Mouse (Mus musculus) MEL (cell line): ENCODE results near the gene Mtf2. TPM values are rescaled to one million over a fixed set of nuclear protein-coding genes. Genes with fewer than 3 reads are reported as not detected.

ENCODE experiments used
- DNase-seq: peaks from one replicate; pipeline ENCODE4 v3.0.0; 2011; ENCODE audit warnings: low read depth, low spot score
- H3K27ac ChIP-seq: 2 replicates; pipeline ENCODE4 v1.5.1; 2012; ENCODE audit warnings: low read depth, mild to moderate bottlenecking, control low read depth, low read length, moderate library complexity; ENCODE audit not compliant: control insufficient read depth
- H3K27me3 ChIP-seq, 2 experiments: fragments of 150-350 bp in 1 of 2; sonication (generic) in 1 of 2; 2 replicates each; pipeline ENCODE4 v1.6.1; 2012; ENCODE audit warnings: low read length in 2 of 2, mild to moderate bottlenecking in 2 of 2, improper control_type of control experiment in 1 of 2, moderate library complexity in 1 of 2; ENCODE audit not compliant: insufficient read depth in 2 of 2, control insufficient read depth in 1 of 2
- H3K36me3 ChIP-seq, 2 experiments: 2 replicates each; pipeline ENCODE4 v1.6.1; 2012 to 2014; ENCODE audit warnings: low read length in 2 of 2, improper control_type of control experiment in 1 of 2, inconsistent platforms in 1 of 2, mild to moderate bottlenecking in 1 of 2; ENCODE audit not compliant: insufficient read depth in 2 of 2, control insufficient read depth in 1 of 2
- H3K4me1 ChIP-seq, 2 experiments: fragments of 150-350 bp in 1 of 2; sonication (generic) in 1 of 2; 2 replicates each; pipeline ENCODE4 v1.6.1; 2012; ENCODE audit warnings: low read length in 2 of 2, improper control_type of control experiment in 1 of 2, mild to moderate bottlenecking in 1 of 2; ENCODE audit not compliant: insufficient read depth in 2 of 2, control insufficient read depth in 1 of 2
- H3K4me3 ChIP-seq, 2 experiments: fragments of 150-350 bp in 1 of 2; sonication (generic) in 1 of 2; 2 replicates each; pipeline ENCODE4 v1.5.1; 2012; ENCODE audit warnings: low read depth in 2 of 2, low read length in 2 of 2, mild to moderate bottlenecking in 2 of 2, moderate library complexity in 2 of 2, control low read depth in 1 of 2, improper control_type of control experiment in 1 of 2; ENCODE audit not compliant: control insufficient read depth in 1 of 2, insufficient read depth in 1 of 2
- H3K79me2 ChIP-seq: 2 replicates; pipeline ENCODE4 v1.6.1; 2012; ENCODE audit warnings: mild to moderate bottlenecking, low read length, moderate library complexity; ENCODE audit not compliant: control insufficient read depth, poor library complexity, insufficient read depth
- H3K9ac ChIP-seq: 2 replicates; pipeline ENCODE4 v1.6.1; 2012; ENCODE audit warnings: low read depth, mild to moderate bottlenecking, control low read depth, low read length, moderate library complexity; ENCODE audit not compliant: control insufficient read depth, poor library complexity, severe bottlenecking
- H3K9me3 ChIP-seq: fragments of 150-350 bp; sonication (generic); replicated peaks from 2 replicates; pipeline ENCODE4 v1.6.1; 2012; ENCODE audit warnings: mild to moderate bottlenecking, low read length, improper control_type of control experiment, moderate library complexity; ENCODE audit not compliant: insufficient read depth
- CHD2 ChIP-seq: IDR thresholded peaks from 2 replicates; pipeline ENCODE4 v1.6.1; 2011; ENCODE audit warnings: low read length, improper control_type of control experiment
- ETS1 ChIP-seq: IDR thresholded peaks from 2 replicates; pipeline ENCODE4 v1.6.1; 2012; ENCODE audit warnings: low read depth, mild to moderate bottlenecking, inconsistent platforms, low read length, improper control_type of control experiment, moderate library complexity
- HCFC1 ChIP-seq: IDR thresholded peaks from 2 replicates; pipeline ENCODE4 v1.6.1; 2012; ENCODE audit warnings: low read depth, mild to moderate bottlenecking, inconsistent platforms, low read length, improper control_type of control experiment, moderate library complexity
- JUND ChIP-seq: IDR thresholded peaks from 2 replicates; pipeline ENCODE4 v1.6.1; 2011; ENCODE audit warnings: low read depth, mild to moderate bottlenecking, improper control_type of control experiment, low read length
- KAT2A ChIP-seq: conservative IDR thresholded peaks from 2 replicates; pipeline ENCODE4 v1.6.1; 2012; ENCODE audit warnings: low read depth, low read length, improper control_type of control experiment, inconsistent platforms
- MAX ChIP-seq: IDR thresholded peaks from 2 replicates; pipeline ENCODE4 v1.6.1; 2011; ENCODE audit warnings: low read length, improper control_type of control experiment
- MEF2A ChIP-seq: IDR thresholded peaks from 2 replicates; pipeline ENCODE4 v1.6.1; 2014; ENCODE audit warnings: low read depth, mild to moderate bottlenecking, inconsistent platforms, low read length, improper control_type of control experiment; ENCODE audit not compliant: poor library complexity, insufficient replicate concordance, severe bottlenecking; ENCODE audit errors: extremely low read depth
- MXI1 ChIP-seq: IDR thresholded peaks from 2 replicates; pipeline ENCODE4 v1.6.1; 2011; ENCODE audit warnings: mild to moderate bottlenecking, low read depth, low read length, improper control_type of control experiment
- MYB ChIP-seq: IDR thresholded peaks from 2 replicates; pipeline ENCODE4 v1.6.1; 2011; ENCODE audit warnings: mild to moderate bottlenecking, low read depth, low read length, improper control_type of control experiment
- MYC ChIP-seq: IDR thresholded peaks from 2 replicates; pipeline ENCODE4 v1.6.1; 2011; ENCODE audit warnings: low read depth, mild to moderate bottlenecking, low read length, improper control_type of control experiment, moderate library complexity
- NRF1 ChIP-seq: IDR thresholded peaks from 2 replicates; pipeline ENCODE4 v1.6.1; 2014; ENCODE audit warnings: low read depth, mild to moderate bottlenecking, inconsistent platforms, low read length, improper control_type of control experiment, moderate library complexity; ENCODE audit not compliant: poor library complexity, insufficient read depth, severe bottlenecking
- RAD21 ChIP-seq: IDR thresholded peaks from 2 replicates; pipeline ENCODE4 v1.6.1; 2011; ENCODE audit warnings: mild to moderate bottlenecking, low read depth, low read length, improper control_type of control experiment
- RCOR1 ChIP-seq: IDR thresholded peaks from 2 replicates; pipeline ENCODE4 v1.6.1; 2012; ENCODE audit warnings: low read depth, mild to moderate bottlenecking, inconsistent platforms, low read length, improper control_type of control experiment
- SIN3A ChIP-seq: IDR thresholded peaks from 2 replicates; pipeline ENCODE4 v1.6.1; 2012; ENCODE audit warnings: low read length, improper control_type of control experiment, inconsistent platforms
- SMC3 ChIP-seq: IDR thresholded peaks from 2 replicates; pipeline ENCODE4 v1.6.1; 2011; ENCODE audit warnings: low read depth, low read length, improper control_type of control experiment
- TCF12 ChIP-seq: IDR thresholded peaks from 2 replicates; pipeline ENCODE4 v1.6.1; 2014; ENCODE audit warnings: low read depth, mild to moderate bottlenecking, inconsistent platforms, low read length, improper control_type of control experiment, moderate library complexity
- UBTF ChIP-seq: IDR thresholded peaks from 2 replicates; pipeline ENCODE4 v1.6.1; 2012; ENCODE audit warnings: low read depth, mild to moderate bottlenecking, inconsistent platforms, low read length, improper control_type of control experiment, moderate library complexity, borderline replicate concordance; ENCODE audit not compliant: insufficient read depth
- USF1 ChIP-seq: IDR thresholded peaks from 2 replicates; pipeline ENCODE4 v1.6.1; 2014; ENCODE audit warnings: low read depth, mild to moderate bottlenecking, inconsistent platforms, low read length, improper control_type of control experiment, moderate library complexity
- ZC3H11A ChIP-seq: IDR thresholded peaks from 2 replicates; pipeline ENCODE4 v1.6.1; 2012; ENCODE audit warnings: low read depth, mild to moderate bottlenecking, inconsistent platforms, low read length, improper control_type of control experiment
- polyA plus RNA-seq, 2 experiments: library from polyadenylated mRNA; stranded (reverse) in 1 of 2; unstranded in 1 of 2; fragments of >175 nt in 1 of 2; fragments of >200 nt in 1 of 2; gene quantifications; 2 replicates each; pipeline versions ENCODE4 v1.2.1 to v1.2.4; 2012; ENCODE audit warnings: low replicate concordance in 2 of 2, low read depth in 1 of 2; ENCODE audit not compliant: insufficient read length in 2 of 2, insufficient read depth in 1 of 2, missing spikeins in 1 of 2
- total RNA-seq: library from RNA; depleted of rRNA; stranded (reverse); fragments of 300-350 nt; gene quantifications from 2 replicates; pipeline ENCODE4 v1.2.3, GENCODE M21; 2012

The Mtf2 gene
- total and polyA plus RNA-seq, 3 experiments = 69.9 to 263 (median 99.7) TPM

DNA sequence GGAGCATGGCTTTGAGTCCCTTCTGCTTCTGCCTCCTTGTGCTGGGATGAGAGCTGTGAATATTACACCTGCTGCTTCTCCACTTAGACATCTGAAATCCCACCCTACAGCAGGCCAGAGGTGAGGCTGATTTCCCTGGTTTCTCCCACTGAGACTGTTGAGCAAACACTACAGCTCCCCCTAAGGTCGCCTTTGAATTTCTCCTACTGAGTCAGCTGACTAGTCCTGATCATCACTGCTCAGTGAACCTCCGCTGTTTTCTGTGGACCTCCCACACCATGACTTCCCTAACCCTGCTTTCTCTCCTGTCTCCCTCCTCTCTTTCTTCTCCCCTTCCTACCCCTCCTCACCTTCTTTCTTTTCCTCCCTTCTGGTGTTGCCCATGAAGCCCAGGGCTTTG, 46.1 kb upstream of the Mtf2 start (continued):
- TF ChIP-seq SIN3A (no peak), ETS1 (no peak), RCOR1 (no peak), MAX (no peak), MEF2A (no peak), JUND (no peak), MYC (no peak), NRF1 (no peak), USF1 (peak; percentile 64), ZC3H11A (no peak), CHD2 (no peak), TCF12 (no peak)

DNA sequence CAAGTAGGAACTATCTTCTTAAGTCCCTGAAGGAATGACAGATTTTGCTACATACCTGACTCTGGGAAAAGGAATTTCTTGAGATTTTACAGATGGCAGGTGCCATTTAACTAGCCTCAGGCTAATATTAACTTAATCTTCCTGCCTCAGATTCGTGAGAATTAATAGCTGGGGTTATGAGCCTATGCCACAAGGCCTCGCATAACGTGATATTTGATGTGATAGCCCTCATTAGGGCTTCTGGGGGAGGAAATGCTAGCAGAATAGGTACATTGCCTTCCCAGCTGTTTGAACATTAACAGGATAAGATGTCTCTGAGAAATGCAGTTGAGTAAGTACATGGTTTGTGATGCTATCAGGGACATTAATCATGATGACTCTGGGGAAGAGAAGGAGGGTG, 44.1 kb upstream of the Mtf2 start:
- Histone ChIP-seq H3K4me1 (no peaks in the 10 kb centered on the region), H3K36me3 (peaks cover 0 to 2% of the 10 kb centered on the region in 2 experiments; a peak in 1 of 4 replicates), H3K4me3 (no peak overlapping the region), H3K27me3 (no peaks in the 10 kb centered on the region)
- DNase-seq = no peak
- TF ChIP-seq UBTF (no peak), RAD21 (no peak), MYB (no peak), MAX (no peak), SMC3 (no peak), TCF12 (no peak), HCFC1 (no peak), RCOR1 (no peak)
- TF ChIP-seq, all 39 proteins: peak for 0
- no peaks in the 10 kb centered on the region for H3K9me3 ChIP-seq
- H3K9ac ChIP-seq = no peak overlapping the region
- H3K27ac ChIP-seq = no peak overlapping the region
- H3K79me2 ChIP-seq = no peaks in the 10 kb centered on the region

DNA sequence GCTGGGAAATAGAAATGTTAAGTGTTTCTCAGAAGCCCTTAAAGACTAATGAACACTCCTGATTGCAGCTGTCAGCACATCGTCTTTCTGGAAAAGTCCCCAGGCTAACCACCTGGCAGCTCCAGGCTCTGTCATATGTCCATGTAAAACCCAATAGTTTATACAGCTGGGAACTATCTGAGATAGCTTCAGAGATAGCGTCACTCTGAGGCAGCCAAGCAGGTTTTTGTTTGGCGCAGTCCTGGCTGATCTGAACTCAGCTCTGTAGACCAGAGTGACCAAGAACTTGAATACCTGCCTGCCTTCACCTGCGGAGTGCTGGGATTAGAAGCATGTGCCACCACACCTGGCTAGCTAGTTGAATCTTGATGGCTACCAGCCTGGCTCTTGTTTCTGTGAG, 37.2 kb upstream of the Mtf2 start:
- TF ChIP-seq MEF2A (no peak), HCFC1 (no peak), UBTF (no peak), MXI1 (no peak), JUND (no peak), KAT2A (no peak)
- TF ChIP-seq, all 39 proteins: peak for 0
- peaks cover 0 to 13% of the 10 kb centered on the region in 2 experiments; a peak in 2 of 4 replicates for H3K4me1 ChIP-seq
- H3K36me3 ChIP-seq = peaks cover 0 to 9% of the 10 kb centered on the region in 2 experiments; a peak in 2 of 4 replicates
- no peak for DNase-seq
- H3K27ac ChIP-seq = no peak overlapping the region
- no peaks in the 10 kb centered on the region for H3K79me2 ChIP-seq
- no peak overlapping the region for H3K4me3 ChIP-seq
- H3K9ac ChIP-seq = no peak overlapping the region
- H3K9me3 ChIP-seq = no peaks in the 10 kb centered on the region
- H3K27me3 ChIP-seq = no peaks in the 10 kb centered on the region
